Mouse (Mus musculus) gastrocnemius, adult 8-10 months (tissue): ENCODE results near the gene Kif1a. TPM values are rescaled to one million over a fixed set of nuclear protein-coding genes. Genes with fewer than 3 reads are reported as not detected.

ENCODE experiments used
- DNase-seq, 2 experiments: peaks; one replicate each; pipeline ENCODE4 v3.0.0; 2022; ENCODE audit warnings: low spot score in 2 of 2
- total RNA-seq, 4 experiments: library from RNA; stranded (reverse); gene quantifications; 2 replicates each; pipeline ENCODE4 v1.2.4; 2022

The Kif1a gene
- total RNA-seq, 4 experiments from 2014 or later: 0.63 to 2.3 (median 1.0) TPM

GRCm38 (mm10) chr1:93020602-93021001 is 81.1 kb downstream of the Kif1a start:
- DNase-seq: no peak

- no peak for DNase-seq
These were observed 83.0 kb downstream of the Kif1a start for GRCm38 (mm10) chr1:93018716-93019115.

- no peak for DNase-seq
These were observed 86.6 kb downstream of the Kif1a start for GRCm38 (mm10) chr1:93015136-93015535.

GRCm38 (mm10) chr1:93014460-93014859 is 87.3 kb downstream of the Kif1a start:
- peak; percentile 24 to 37 for DNase-seq

GRCm38 (mm10) chr1:93013367-93013766 is 88.4 kb downstream of the Kif1a start:
- DNase-seq: no peak

GRCm38 (mm10) chr1:93012103-93012585 is 89.6 kb downstream of the Kif1a start:
- DNase-seq: no peak

GRCm38 (mm10) chr1:93010731-93011130 is 91.0 kb downstream of the Kif1a start:
- DNase-seq: no peak

GRCm38 (mm10) chr1:93009196-93009595 is 92.6 kb downstream of the Kif1a start:
- no peak for DNase-seq

GRCm38 (mm10) chr1:93006061-93006460 is 95.7 kb downstream of the Kif1a start, which contains the start of gene Aqp12:
Gene Aqp12 (plus strand): TSS chr1:93006334.
- no peak for DNase-seq

- no peak for DNase-seq
These were observed 108.9 kb downstream of the Kif1a start for GRCm38 (mm10) chr1:92992880-92993279.

- DNase-seq: no peak
These were observed 109.4 kb downstream of the Kif1a start for GRCm38 (mm10) chr1:92992214-92992855.

GRCm38 (mm10) chr1:92989891-92990290 is 111.9 kb downstream of the Kif1a start:
- no peak for DNase-seq

- no peak for DNase-seq
These were observed 112.9 kb downstream of the Kif1a start for GRCm38 (mm10) chr1:92988894-92989293.

GRCm38 (mm10) chr1:92984999-92985398 is 116.8 kb downstream of the Kif1a start:
- no peak for DNase-seq

- DNase-seq: no peak
These were observed 118.7 kb downstream of the Kif1a start for GRCm38 (mm10) chr1:92982931-92983605.

GRCm38 (mm10) chr1:92981056-92981845 is 120.5 kb downstream of the Kif1a start:
- DNase-seq: no peak

GRCm38 (mm10) chr1:92979073-92979602 is 122.6 kb downstream of the Kif1a start:
- DNase-seq: no peak

- no peak for DNase-seq
These were observed 123.1 kb downstream of the Kif1a start for GRCm38 (mm10) chr1:92978645-92979044.

- no peak for DNase-seq
These were observed 125.6 kb downstream of the Kif1a start for GRCm38 (mm10) chr1:92976141-92976566.

- DNase-seq: no peak
These were observed 128.9 kb downstream of the Kif1a start for GRCm38 (mm10) chr1:92972854-92973253.

- DNase-seq: no peak
These were observed 129.6 kb downstream of the Kif1a start for GRCm38 (mm10) chr1:92971879-92972795.
